Mouse (Mus musculus) c-Kit-positive CD71-positive TER-119-negative erythroid progenitor cells, embryonic 14.5 days (primary cell): ENCODE results near the gene Nfe2l1.
"Not testable (repeated sequence)": the region's sequence is repeated elsewhere in the genome, so short reads cannot be mapped to it uniquely, and the experiment has no call there.

Experiments used
- DNase-seq: peaks from one replicate; pipeline ENCODE4 v3.0.0-alpha.2; 2013; ENCODE audit warnings: low read depth

The Nfe2l1 gene

DNA sequence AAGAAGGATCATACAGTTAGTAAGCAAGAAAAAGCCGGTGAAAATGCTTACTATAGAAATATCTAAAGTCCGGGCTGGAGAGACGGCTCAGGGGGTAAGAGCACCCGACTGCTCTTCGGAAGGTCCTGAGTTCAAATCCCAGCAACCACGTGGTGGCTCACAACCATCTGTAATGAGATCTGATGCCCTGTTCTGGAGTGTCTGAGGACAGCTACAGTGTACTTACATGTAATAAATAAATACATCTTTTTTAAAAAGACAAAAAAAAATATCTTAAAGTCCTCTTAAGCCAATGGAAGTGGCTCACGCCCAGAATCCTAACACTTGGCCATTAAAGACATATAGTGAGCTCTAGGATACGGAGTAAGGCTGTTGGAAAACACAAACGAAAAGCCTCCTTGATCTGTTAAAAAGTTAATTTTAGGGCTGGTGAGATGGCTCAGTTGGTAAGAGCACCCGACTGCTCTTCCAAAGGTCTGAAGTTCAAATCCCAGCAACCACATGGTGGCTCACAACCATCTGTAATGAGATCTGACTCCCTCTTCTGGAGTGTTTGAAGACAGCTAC, 51.6 kb downstream of the Nfe2l1 start:
- not testable (repeated sequence) for DNase-seq

DNA sequence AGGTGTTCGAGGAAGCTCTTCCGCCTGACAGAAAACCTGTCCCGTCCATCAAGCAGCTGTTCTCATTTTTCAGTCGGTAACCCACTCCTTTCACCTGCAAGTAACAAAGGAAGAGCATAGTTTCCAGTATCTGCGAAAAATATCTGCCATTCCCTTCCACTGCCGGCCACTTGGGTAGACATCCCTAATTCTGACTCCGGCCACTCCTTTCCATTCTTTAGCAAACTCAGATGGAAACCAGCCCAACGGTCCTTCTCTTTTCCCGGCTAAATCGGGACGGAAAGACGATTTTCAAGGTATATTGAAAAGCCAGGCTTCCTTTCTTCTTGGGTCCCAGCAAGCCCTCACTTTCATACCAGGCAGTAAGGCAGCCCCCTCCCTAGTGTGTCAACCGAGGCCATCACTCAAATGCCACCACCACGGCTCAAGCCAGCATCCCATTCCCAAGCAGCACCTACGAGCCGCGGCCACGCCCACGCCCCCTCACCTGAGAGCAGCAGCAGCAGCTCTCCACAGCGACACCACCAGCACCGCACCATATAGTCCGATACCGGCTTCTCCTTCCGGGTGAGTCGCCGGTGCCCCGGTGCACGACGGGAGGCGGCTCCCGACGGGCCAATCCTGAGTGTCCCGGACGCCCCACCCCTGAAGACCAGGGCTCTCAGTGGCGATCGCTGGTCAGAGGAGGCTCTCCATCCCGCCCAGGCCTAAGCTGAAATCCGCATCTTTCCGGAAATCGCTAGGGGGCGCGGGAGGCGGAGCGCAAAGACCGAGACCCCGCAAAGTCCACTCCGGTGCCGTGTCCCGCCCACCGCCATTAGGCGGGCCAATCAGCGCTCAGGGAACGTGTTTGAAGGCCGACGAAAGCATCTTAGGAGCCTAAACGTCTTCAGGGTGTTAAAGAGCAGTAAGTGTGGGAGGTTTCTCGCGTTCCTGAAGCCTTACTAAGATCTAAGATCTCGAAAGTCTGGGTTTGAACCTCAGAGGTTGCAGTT, 52.5 kb downstream of the Nfe2l1 start, which contains the start of gene Snx11:
Gene Snx11, minus strand, starts transcription at position 592 of the 995 bp plus-strand sequence.
- DNase-seq, result peak; percentile 98

DNA sequence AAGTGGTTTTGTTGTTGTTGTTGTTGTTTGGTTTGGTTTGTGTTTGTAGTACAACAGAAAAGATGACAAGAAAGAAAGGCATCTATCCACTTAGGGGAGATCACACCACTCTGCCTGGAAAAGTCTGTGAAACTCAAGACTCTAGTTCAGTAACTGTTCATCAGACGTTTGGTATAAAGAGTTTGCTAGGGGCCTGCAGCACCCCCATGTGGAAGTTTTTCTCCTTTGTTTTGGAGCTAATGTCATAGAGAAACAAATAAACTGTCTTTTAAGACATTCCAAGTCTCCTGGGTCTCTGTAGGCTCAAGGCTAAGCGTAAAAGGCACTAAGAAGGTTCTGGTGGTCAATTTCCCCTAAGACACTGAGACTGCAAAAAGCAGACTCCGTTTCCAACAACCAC, 53.7 kb downstream of the Nfe2l1 start:
- no peak for DNase-seq

DNA sequence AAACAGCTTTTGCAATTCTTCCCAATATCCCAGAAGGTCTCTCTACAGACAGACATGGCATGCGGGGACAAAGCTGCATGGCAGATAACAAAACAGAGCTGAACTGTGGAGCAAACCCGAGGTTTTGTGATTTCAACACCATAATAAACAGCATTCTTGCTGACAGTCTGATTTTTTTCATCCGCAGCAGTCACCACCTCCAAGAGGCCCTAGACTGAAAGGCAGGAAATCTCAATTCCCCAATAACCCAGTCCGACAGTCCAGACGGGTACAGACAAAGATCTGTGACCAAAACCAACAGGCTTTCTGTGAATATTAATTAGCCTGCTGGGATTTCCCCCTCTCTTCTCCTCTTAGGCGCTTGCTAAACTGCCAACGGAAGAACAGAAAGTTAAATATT, 54.1 kb downstream of the Nfe2l1 start:
- no peak for DNase-seq

DNA sequence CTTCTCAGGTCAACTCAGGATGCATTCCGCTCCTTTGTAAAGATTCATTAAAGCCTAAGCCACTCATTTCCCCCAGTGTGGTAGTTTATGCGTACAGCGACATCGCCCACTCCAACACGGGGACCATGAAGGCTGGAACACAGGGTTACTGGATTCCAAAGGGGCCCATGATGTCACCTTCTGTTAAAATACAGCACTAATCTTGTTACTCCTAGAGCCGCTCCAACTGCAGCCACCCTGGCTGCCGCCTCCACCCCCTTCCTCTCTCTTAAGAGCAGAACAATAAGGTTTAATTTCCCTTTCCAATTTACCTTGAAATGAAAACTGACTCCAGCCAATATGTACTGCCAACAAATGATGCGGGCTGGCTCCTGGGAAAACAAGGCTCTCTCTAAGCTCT, 54.7 kb downstream of the Nfe2l1 start:
- DNase-seq, result no peak

DNA sequence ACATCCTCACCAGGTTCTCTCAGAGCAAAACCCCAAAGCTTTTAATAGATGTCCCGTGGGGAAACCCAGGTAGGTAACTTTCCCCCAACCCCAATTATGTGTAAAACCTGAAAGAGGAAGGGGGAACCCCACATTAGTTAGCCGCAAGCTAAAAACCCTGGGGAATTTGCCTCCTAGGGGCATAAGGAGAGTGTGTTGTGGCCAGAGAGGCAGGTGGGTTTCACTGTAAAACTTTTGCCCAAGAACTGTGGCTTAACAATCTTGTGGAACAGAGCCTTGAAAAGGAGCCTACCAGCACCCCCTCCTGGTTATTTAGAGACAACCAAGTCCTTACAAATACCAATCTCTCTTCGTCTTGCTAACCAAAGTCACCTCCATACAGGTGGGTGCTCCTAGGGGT, 55.2 kb downstream of the Nfe2l1 start:
- DNase-seq, result no peak

DNA sequence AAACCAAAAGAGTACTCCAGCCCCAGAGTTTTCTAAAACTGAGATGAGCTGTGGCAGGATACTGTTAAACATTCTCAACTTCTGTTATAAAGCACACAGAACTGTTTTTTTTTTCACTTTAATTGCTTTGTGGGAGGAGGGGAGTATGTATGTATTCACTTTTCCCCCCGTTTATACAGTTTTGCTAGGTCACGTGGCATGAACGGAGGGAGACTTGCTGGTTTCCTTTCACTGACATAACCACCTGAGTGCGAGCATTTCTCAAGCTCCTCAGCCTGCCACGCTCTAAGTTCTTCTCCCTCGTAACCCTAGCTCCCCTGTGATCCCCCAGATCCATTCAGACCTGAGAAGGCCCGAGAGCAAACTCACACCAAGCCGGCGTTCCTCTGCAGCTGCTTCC, 57.4 kb downstream of the Nfe2l1 start:
- no peak for DNase-seq

DNA sequence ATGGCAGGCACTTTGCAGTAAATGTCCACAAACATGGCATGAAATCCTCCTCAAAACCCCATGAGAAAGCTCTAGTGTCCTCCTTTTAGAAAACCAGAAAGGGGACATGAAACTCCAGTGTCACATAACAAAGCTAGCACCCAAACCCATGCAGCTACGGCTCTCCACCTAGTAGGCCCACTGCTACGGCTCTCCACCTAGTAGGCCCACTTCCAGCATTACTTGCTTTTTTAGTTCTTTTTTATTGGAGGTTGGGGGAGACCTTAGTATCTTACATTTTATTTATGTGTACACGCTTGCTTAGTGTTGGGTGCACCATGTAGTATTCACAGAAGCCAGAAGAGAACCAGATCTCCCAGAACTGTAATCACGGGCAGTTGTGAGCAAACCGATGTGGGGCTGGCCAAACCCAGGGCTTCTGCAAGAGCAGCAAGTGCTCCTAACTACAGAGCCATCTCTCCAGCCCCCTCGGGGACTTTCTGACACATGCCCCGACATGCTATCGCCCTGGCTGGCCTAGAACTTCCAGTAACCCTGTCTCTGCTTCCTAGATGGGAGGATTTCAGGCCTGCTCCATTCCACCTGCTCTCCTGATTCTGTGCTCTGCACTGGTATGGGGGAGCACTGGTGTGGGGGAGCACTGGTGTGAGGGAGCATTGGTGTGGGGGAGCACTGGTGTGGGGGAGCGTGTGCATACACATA, 58.3 kb downstream of the Nfe2l1 start:
- no peak for DNase-seq

DNA sequence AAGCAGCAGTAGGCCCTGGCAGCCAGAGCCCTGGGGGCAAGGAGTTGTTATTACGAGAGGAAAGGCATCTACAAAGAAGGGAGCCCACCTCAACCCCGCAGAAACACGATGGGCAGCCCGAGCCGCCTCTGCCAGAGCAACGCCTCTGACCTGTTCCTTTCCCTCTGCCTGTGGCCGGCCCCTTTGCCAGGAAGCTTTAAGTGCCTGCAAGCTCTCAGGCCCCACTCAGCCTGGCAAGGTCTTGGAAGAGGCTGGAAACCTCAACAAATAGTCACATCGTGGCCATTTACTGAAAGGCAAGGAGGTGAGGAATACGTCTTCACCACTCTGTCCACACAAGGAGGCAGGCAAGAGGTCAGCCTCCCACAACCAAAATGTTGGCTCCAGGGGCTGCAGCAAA, 61.5 kb downstream of the Nfe2l1 start:
- DNase-seq, result no peak
